Mouse (Mus musculus) lung, embryonic 16.5 days (tissue): ENCODE results near the gene Pilra. TPM values are rescaled to one million over a fixed set of nuclear protein-coding genes. Genes with fewer than 3 reads are reported as not detected.
A peak's percentile ranks its signal among the peaks of the same experiment; 100 is the strongest.
"Not testable (repeated sequence)": the region's sequence is repeated elsewhere in the genome, so short reads cannot be mapped to it uniquely, and the experiment has no call there.

Experiments
- ATAC-seq: fragments of 200-750 bp; cut with Nextera tagmentation; 2 replicates; pipeline ENCODE4 v1.8.0; 2017; ENCODE audit warnings: low read depth, mild to moderate bottlenecking, moderate library complexity
- H3K27ac ChIP-seq: fragments of 300-500 bp; sonication (generic); 2 replicates; pipeline ENCODE4 v1.5.1; 2014; ENCODE audit warnings: mild to moderate bottlenecking, control low read depth, low read length
- H3K27me3 ChIP-seq: fragments of 300-500 bp; sonication (generic); 2 replicates; pipeline ENCODE4 v1.6.1; 2014; ENCODE audit warnings: low read depth, low read length, mixed read lengths; ENCODE audit not compliant: control insufficient read depth, insufficient read depth
- H3K36me3 ChIP-seq: fragments of 300-500 bp; sonication (generic); 2 replicates; pipeline ENCODE4 v1.6.1; 2014; ENCODE audit warnings: low read length; ENCODE audit not compliant: control insufficient read depth, insufficient read depth
- H3K4me1 ChIP-seq: fragments of 300-500 bp; sonication (generic); replicated peaks from 2 replicates; pipeline ENCODE4 v1.6.1; 2014; ENCODE audit warnings: low read length, mixed read lengths; ENCODE audit not compliant: control insufficient read depth, insufficient read depth
- H3K4me2 ChIP-seq: fragments of 300-500 bp; sonication (generic); 2 replicates; pipeline ENCODE4 v1.6.1; 2014; ENCODE audit warnings: low read depth, low read length, control low read depth
- H3K4me3 ChIP-seq: fragments of 300-500 bp; sonication (generic); 2 replicates; pipeline ENCODE4 v1.5.1; 2014; ENCODE audit warnings: mild to moderate bottlenecking, low read length, control low read depth
- H3K9ac ChIP-seq: fragments of 300-500 bp; sonication (generic); 2 replicates; pipeline ENCODE4 v1.6.1; 2014; ENCODE audit warnings: low read length, control low read depth
- H3K9me3 ChIP-seq: fragments of 300-500 bp; sonication (generic); 2 replicates; pipeline ENCODE4 v1.6.1; 2016; ENCODE audit warnings: low read length; ENCODE audit not compliant: control insufficient read depth
- whole genome bisulfite sequencing: fragments of 180-500 bp; shearing (Covaris S2); extraction: QIAGEN DNeasy Blood & Tissue Kit; methylation state at CpG from one replicate; pipeline ENCODE4 v1.1.7; 2014; 5-methylcytosine and 5-hydroxymethylcytosine counted together
- polyA plus RNA-seq: library from polyadenylated mRNA; unstranded; fragments of >200 nt; fragmentation: Nextera tagmentation; extraction: Ambion mirVana; gene quantifications from 2 replicates; pipeline ENCODE4 v1.2.1, GENCODE M21; 2015

The Pilra gene
- polyA plus RNA-seq, 1 experiment from 2014 or later, result 5.2 TPM

DNA sequence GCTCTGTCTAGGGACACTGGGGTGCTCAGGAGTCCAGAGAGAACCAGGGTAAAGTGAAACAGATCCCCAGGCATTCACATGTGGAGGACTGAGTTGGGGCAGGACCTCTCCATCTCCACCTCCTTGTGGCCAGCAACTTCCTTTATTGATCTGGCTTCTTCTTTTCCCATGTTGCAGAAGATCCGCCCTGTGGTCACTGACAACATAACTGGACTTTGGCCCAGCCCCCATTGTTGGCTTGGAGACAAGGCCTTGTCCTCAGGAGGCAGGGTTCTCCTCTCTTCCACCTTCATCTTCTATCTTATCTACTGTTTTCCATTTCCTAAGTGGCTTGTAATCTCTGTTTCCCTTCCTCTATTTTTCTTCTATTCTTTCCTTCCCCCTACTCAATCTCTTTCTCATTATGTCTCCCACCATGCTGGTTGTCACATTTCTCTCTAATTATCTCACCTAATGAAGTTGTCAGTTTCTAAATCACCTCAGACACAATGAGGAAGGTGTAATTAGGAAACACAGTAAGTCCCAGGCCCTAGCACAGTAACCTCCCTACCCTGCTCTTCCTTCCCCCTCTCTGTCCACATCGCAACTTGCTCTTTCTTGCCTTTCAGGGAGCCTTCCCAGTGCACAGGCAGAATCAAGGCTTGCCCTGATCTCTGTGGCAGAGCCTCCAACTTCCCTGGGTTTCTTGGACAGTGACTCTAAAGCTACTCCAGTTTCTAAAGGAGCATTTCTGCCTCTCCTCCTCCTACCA is 22.1 kb upstream of the Pilra start, which contains the start of gene Pilrb1:
Gene Pilrb1, minus strand, starts transcription at position 147 of the 751 bp plus-strand sequence.
- not testable (repeated sequence) for ATAC-seq, H3K9ac ChIP-seq, H3K27me3 ChIP-seq, H3K4me1 ChIP-seq, H3K4me2 ChIP-seq, H3K9me3 ChIP-seq, H3K4me3 ChIP-seq, H3K27ac ChIP-seq, H3K36me3 ChIP-seq
- 73% methylated on average over 2 of the region's 2 CpGs for WGBS

DNA sequence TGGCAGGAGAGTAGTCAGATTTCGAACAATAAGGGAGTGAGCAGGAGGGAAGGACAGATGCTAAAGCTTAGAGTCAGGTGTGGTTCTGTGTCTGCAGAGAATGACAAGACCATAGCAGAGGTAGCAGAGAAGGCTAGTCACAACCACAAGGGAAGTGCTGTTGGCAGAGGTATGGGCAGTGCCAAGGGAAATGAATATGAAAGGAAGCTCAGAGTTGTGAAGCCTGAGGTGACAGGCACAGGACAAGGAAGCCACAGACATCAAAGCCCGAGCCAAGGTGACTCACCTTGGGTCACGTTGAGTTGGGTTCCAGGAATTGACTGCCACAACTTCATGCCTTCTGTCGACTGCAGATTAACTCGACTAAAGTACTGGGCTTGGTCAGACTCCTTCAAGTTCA is 20.8 kb upstream of the Pilra start:
- not testable (repeated sequence) for H3K27ac ChIP-seq, H3K27me3 ChIP-seq, H3K36me3 ChIP-seq, H3K9me3 ChIP-seq, H3K4me3 ChIP-seq, H3K4me1 ChIP-seq, H3K4me2 ChIP-seq, ATAC-seq, H3K9ac ChIP-seq
- 67% methylated on average over 4 of the region's 5 CpGs for WGBS

DNA sequence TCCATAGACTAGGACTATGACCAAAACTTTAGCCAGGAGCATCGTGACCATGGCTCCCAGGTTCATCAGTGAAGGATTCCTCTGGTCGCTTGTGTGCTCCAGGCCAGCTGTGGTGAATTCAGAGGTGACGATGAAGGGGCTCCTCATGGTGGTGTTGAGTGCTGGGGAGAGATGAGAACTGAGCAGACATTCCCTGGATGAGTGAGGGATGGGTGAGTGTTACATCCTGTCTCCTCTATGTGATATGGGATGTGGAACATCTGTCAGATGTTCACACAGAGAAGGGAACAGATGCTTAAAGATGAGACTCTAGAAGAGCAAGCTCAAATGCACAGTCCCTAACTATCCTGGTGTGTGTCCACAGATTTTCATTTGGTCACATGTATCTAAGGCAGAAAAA is 18.8 kb upstream of the Pilra start:
- peak; percentile 95 for ATAC-seq
- not testable (repeated sequence) for H3K9me3 ChIP-seq, H3K4me2 ChIP-seq, H3K9ac ChIP-seq, H3K27me3 ChIP-seq, H3K36me3 ChIP-seq, H3K4me3 ChIP-seq, H3K4me1 ChIP-seq, H3K27ac ChIP-seq
- whole genome bisulfite sequencing, result 37% methylated on average over 3 of the region's 3 CpGs

DNA sequence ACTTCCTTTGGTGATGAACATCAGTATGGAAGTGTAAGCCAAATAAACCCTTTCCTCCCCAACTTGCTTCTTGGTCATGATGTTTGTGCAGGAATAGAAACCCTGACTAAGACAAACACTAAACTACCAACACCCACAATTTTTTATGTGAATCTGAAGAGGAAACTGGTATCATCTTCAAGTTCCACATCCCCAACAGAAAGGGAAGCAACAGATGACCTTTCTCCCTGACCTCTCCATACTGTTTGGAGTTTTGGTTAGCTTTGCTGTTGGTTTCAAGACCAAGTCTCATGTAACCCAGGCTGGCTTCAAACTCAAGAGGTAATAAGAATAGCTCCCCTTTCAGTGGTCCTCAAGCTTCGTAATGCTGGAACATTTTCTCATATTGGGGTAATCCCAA is 14.2 kb upstream of the Pilra start:
- H3K4me2 ChIP-seq, H3K9me3 ChIP-seq, H3K4me3 ChIP-seq, H3K36me3 ChIP-seq, ATAC-seq, H3K9ac ChIP-seq, H3K27me3 ChIP-seq, H3K4me1 ChIP-seq, H3K27ac ChIP-seq: not testable (repeated sequence)
- WGBS, result 93% methylated on average over 1 of the region's 1 CpGs

DNA sequence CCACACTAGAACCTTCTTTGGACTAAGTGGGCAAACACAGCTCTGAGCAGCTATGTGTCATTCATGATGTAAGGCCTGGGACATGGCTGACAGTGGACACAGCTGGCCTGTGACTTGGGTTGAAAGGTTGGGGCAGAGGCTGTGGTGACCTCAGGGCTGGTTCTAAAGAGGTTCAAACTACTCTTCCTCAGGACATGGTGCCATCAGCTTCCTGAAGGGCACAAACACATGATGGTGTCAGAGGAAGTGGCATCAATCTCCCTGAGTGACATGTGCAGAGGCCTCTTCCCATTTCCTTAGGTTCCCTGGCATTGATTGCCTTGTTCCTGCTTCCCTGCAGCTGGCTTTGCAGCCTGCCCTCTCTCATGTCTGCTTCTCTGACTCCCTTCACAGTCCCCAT is 1.0 kb upstream of the Pilra start:
- not testable (repeated sequence) for H3K4me2 ChIP-seq, H3K36me3 ChIP-seq, H3K9ac ChIP-seq, H3K9me3 ChIP-seq, H3K27me3 ChIP-seq, H3K27ac ChIP-seq, H3K4me3 ChIP-seq, H3K4me1 ChIP-seq, ATAC-seq

DNA sequence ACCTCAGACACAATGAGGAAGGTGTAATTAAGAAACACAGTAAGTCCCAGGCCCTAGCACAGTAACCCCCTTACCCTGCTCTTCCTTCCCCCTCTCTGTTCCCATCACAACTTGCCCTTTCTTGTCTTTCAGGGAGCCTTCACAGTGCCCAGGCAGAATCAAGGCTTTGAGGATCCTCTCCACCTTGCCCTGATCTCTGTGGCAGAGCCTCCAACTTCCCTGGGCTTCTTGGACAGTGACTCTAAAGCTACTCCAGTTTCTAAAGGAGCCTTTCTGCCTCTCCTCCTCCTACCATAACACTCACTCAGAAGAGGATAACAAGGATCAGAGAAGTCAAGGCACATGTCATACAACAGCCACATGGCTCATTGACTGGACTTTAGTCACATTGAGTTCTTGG is 530 bp upstream of the Pilra start:
- no peak for ATAC-seq
- H3K4me1 ChIP-seq, result no peaks in the 10 kb centered on the region
- H3K36me3 ChIP-seq, result no peaks in the 10 kb centered on the region
- H3K4me2 ChIP-seq, result no peak overlapping the region
- no peaks in the 10 kb centered on the region for H3K27me3 ChIP-seq
- no peaks in the 10 kb centered on the region for H3K9me3 ChIP-seq
- no peak overlapping the region for H3K4me3 ChIP-seq
- H3K27ac ChIP-seq, result no peak overlapping the region
- H3K9ac ChIP-seq, result no peak overlapping the region

DNA sequence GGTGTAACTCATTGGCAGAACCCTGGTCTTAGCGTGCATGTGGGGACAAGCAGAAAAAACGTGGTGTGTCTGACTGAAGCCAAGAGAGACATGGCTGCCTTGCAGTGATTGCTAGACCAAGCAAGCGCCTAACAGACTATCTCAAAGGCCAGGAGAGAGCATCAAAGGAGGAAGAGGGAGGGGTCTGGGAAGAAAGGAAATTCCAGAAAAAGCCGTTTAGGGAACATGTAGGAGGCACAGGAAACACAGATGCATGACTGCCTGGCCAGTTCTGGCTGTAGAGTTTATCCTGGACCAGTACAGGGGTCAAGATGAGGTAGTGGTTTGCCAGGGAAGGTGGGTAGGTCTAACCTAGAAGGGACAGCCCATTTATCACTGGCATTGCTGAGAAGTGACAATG is 2.6 kb downstream of the Pilra start:
- Histone ChIP-seq H3K4me1 (no peaks in the 10 kb centered on the region; the same call in 1 of the 2 replicates), H3K36me3 (no peaks in the 10 kb centered on the region), H3K9ac (no peak overlapping the region), H3K27ac (no peak overlapping the region; the same call in 1 of the 2 replicates), H3K9me3 (no peaks in the 10 kb centered on the region), H3K4me3 (no peak overlapping the region), H3K27me3 (no peaks in the 10 kb centered on the region), H3K4me2 (no peak overlapping the region)
- WGBS, result 50% methylated on average over 4 of the region's 4 CpGs
- peak; percentile 57 for ATAC-seq

DNA sequence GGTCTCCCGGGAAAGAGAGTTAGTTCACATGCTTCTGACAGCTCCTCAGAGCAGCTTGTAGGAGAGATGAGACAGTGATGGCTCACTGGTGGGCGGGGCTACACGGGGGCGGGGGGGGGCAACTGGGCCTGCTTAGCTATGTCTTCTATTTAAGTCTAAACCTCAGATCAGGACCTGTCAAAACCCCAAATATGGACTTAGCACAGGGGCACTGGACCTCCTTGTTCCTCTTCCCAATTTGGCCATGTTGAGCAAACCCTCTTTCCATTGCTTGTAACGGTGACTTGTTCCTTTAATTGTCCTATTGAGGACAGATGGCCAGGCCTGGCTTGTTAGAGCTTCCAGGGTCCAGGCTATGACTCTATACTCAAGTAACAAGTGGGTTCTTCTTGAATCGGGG is 4.6 kb downstream of the Pilra start:
- Histone ChIP-seq H3K9ac (no peak overlapping the region), H3K4me1 (no peaks in the 10 kb centered on the region; the same call in 1 of the 2 replicates), H3K4me2 (no peak overlapping the region), H3K9me3 (no peaks in the 10 kb centered on the region), H3K27ac (no peak overlapping the region), H3K36me3 (no peaks in the 10 kb centered on the region), H3K4me3 (no peak overlapping the region), H3K27me3 (no peaks in the 10 kb centered on the region)
- 61% methylated on average over 6 of the region's 6 CpGs for WGBS
- ATAC-seq, result no peak

DNA sequence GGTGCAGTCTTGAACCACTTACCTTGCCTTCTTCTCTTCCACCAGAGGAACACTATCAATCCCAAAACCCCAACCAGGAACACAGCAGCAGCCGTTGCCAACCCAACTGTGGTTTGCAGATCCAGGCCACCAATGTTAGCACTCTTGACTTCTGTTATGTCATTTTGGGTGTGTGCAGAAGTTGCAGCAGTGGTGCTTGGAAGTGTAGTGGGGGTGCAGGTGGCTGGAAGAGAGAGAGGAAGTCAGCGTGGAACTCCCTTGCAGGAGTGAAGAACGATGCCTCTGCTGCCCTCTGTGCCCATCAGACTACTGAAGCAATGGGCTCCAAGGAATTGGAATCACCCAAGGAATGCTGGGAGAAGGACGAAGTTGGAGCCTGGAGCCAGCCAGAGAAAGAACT is 5.0 kb downstream of the Pilra start:
- no peak overlapping the region for H3K9ac ChIP-seq
- H3K9me3 ChIP-seq, result no peaks in the 10 kb centered on the region
- H3K27ac ChIP-seq, result no peak overlapping the region
- ATAC-seq, result no peak
- 74% methylated on average over 4 of the region's 4 CpGs for WGBS
- no peak overlapping the region for H3K4me3 ChIP-seq
- no peaks in the 10 kb centered on the region; the same call in 1 of the 2 replicates for H3K4me1 ChIP-seq
- H3K36me3 ChIP-seq, result no peaks in the 10 kb centered on the region
- no peak overlapping the region for H3K4me2 ChIP-seq
- no peaks in the 10 kb centered on the region for H3K27me3 ChIP-seq

DNA sequence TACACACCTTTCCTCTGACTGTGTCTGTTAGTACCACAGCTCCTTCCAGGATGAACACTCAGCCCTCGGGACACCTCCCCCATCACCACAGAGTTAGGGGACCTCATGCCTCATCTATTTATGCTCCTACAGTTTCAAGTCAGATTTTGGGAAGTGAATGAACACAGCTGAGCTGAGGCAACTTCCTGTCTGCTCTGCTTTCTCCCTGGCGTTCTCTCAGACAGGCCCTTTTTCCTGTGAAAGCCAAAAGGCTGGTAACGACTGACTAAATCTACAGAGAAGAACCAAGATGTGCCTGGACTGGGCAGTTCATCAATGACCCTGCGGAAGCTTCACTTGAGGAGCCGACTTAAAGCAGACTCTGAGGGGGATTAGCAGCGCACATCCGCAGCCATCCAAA is 5.8 kb downstream of the Pilra start:
- H3K4me3 ChIP-seq, result no peak overlapping the region
- 60% methylated on average over 7 of the region's 7 CpGs for WGBS
- no peaks in the 10 kb centered on the region for H3K27me3 ChIP-seq
- no peak overlapping the region for H3K4me2 ChIP-seq
- no peaks in the 10 kb centered on the region; the same call in 1 of the 2 replicates for H3K4me1 ChIP-seq
- H3K27ac ChIP-seq, result peak overlapping the region; percentile 25; the same call in 1 of the 2 replicates
- no peak for ATAC-seq
- H3K9me3 ChIP-seq, result no peaks in the 10 kb centered on the region
- no peak overlapping the region for H3K9ac ChIP-seq
- no peaks in the 10 kb centered on the region for H3K36me3 ChIP-seq
